Mouse (Mus musculus) CH12.LX (cell line): ENCODE data around the gene Tmem132d. TPM values are rescaled to one million over a fixed set of nuclear protein-coding genes. Genes with fewer than 3 reads are reported as not detected.
"Not testable (repeated sequence)": the region's sequence is repeated elsewhere in the genome, so short reads cannot be mapped to it uniquely, and the experiment has no call there.

Source experiments
- DNase-seq: peaks from one replicate; pipeline ENCODE4 v3.0.0-alpha.2; 2013; ENCODE audit errors: extremely low read depth
- H3K27ac ChIP-seq: 2 replicates; pipeline ENCODE4 v1.5.1; 2012; ENCODE audit warnings: low read depth, mild to moderate bottlenecking, control low read depth, moderate library complexity; ENCODE audit not compliant: insufficient read depth
- H3K27me3 ChIP-seq: replicated peaks from 2 replicates; pipeline ENCODE3; 2012; ENCODE audit warnings: inconsistent platforms
- H3K36me3 ChIP-seq, 2 experiments: replicated peaks in 1 of 2; 2 replicates each; pipeline versions ENCODE3 to v1.6.1; 2012; ENCODE audit warnings: inconsistent platforms in 1 of 2, low read length in 1 of 2, mild to moderate bottlenecking in 1 of 2, mixed read lengths in 1 of 2, moderate library complexity in 1 of 2; ENCODE audit not compliant: control insufficient read depth in 1 of 2, insufficient read depth in 1 of 2
- H3K4me1 ChIP-seq, 2 experiments: 2 replicates each; pipeline ENCODE4 v1.6.1; 2012; ENCODE audit warnings: inconsistent platforms in 1 of 2, moderate library complexity in 1 of 2; ENCODE audit not compliant: insufficient read depth in 2 of 2, control insufficient read depth in 1 of 2
- H3K4me2 ChIP-seq: 2 replicates; pipeline ENCODE4 v1.6.1; 2012; ENCODE audit warnings: low read depth, mild to moderate bottlenecking, control low read depth; ENCODE audit not compliant: poor library complexity, insufficient read depth, severe bottlenecking
- H3K4me3 ChIP-seq, 3 experiments: fragments of 150-350 bp in 1 of 3; sonication (generic) in 1 of 3; replicated peaks in 1 of 3; 2 replicates each; pipeline versions ENCODE3 to v1.5.1; 2011 to 2012; ENCODE audit warnings: low read depth in 2 of 3, low read length in 2 of 3, mild to moderate bottlenecking in 2 of 3, moderate library complexity in 2 of 3, control low read depth in 1 of 3, improper control_type of control experiment in 1 of 3, inconsistent platforms in 1 of 3, mixed read lengths in 1 of 3; ENCODE audit not compliant: poor library complexity in 1 of 3
- H3K79me2 ChIP-seq: replicated peaks from 2 replicates; pipeline ENCODE4 v1.6.1; 2012; ENCODE audit warnings: mild to moderate bottlenecking, moderate library complexity; ENCODE audit not compliant: control insufficient read depth, poor library complexity, insufficient read depth, severe bottlenecking; ENCODE audit errors: extremely low read depth
- H3K9ac ChIP-seq: 2 replicates; pipeline ENCODE4 v1.6.1; 2012; ENCODE audit warnings: low read depth, mild to moderate bottlenecking, control low read depth, moderate library complexity; ENCODE audit not compliant: insufficient read depth
- H3K9me3 ChIP-seq: replicated peaks from 2 replicates; pipeline ENCODE3; 2012; ENCODE audit warnings: low read length, inconsistent platforms, mixed read lengths
- CHD1 ChIP-seq: IDR thresholded peaks from 2 replicates; pipeline ENCODE4 v1.6.1; 2012; ENCODE audit warnings: low read depth, low read length, improper control_type of control experiment, inconsistent platforms
- E2F4 ChIP-seq: IDR thresholded peaks from 2 replicates; pipeline ENCODE4 v1.6.1; 2011; ENCODE audit warnings: low read depth, low read length, improper control_type of control experiment; ENCODE audit not compliant: insufficient replicate concordance
- ELF1 ChIP-seq: IDR thresholded peaks from 2 replicates; pipeline ENCODE4 v1.6.1; 2014; ENCODE audit warnings: low read depth, mild to moderate bottlenecking, inconsistent platforms, low read length, improper control_type of control experiment
- EP300 ChIP-seq: IDR thresholded peaks from 2 replicates; pipeline ENCODE4 v1.6.1; 2011; ENCODE audit warnings: low read length, improper control_type of control experiment
- ETS1 ChIP-seq: conservative IDR thresholded peaks from 2 replicates; pipeline ENCODE4 v1.6.1; 2012; ENCODE audit warnings: low read depth, mild to moderate bottlenecking, inconsistent platforms, low read length, improper control_type of control experiment, moderate library complexity
- GABPA ChIP-seq: IDR thresholded peaks from 2 replicates; pipeline ENCODE4 v1.6.1; 2012; ENCODE audit warnings: low read depth, low read length, improper control_type of control experiment, inconsistent platforms; ENCODE audit not compliant: insufficient replicate concordance
- IRF4 ChIP-seq: IDR thresholded peaks from 2 replicates; pipeline ENCODE4 v1.6.1; 2014; ENCODE audit warnings: low read depth, mild to moderate bottlenecking, inconsistent platforms, low read length, improper control_type of control experiment
- JUN ChIP-seq: IDR thresholded peaks from 2 replicates; pipeline ENCODE4 v1.6.1; 2011; ENCODE audit warnings: low read depth, mild to moderate bottlenecking, low read length, improper control_type of control experiment, moderate library complexity; ENCODE audit not compliant: insufficient read depth
- KAT2A ChIP-seq: IDR thresholded peaks from 2 replicates; pipeline ENCODE4 v1.6.1; 2012; ENCODE audit warnings: low read length, improper control_type of control experiment, inconsistent platforms; ENCODE audit not compliant: insufficient replicate concordance
- MAFK ChIP-seq: IDR thresholded peaks from 2 replicates; pipeline ENCODE4 v1.6.1; 2011; ENCODE audit warnings: low read length, improper control_type of control experiment; ENCODE audit not compliant: insufficient replicate concordance
- MAX ChIP-seq: IDR thresholded peaks from 2 replicates; pipeline ENCODE4 v1.6.1; 2011; ENCODE audit warnings: low read length, improper control_type of control experiment
- MAZ ChIP-seq: IDR thresholded peaks from 2 replicates; pipeline ENCODE4 v1.6.1; 2012; ENCODE audit warnings: low read depth, mild to moderate bottlenecking, inconsistent platforms, low read length, improper control_type of control experiment, moderate library complexity
- MEF2A ChIP-seq: IDR thresholded peaks from 2 replicates; pipeline ENCODE4 v1.6.1; 2014; ENCODE audit warnings: low read depth, mild to moderate bottlenecking, inconsistent platforms, low read length, improper control_type of control experiment, borderline replicate concordance
- MXI1 ChIP-seq: IDR thresholded peaks from 2 replicates; pipeline ENCODE4 v1.6.1; 2011; ENCODE audit warnings: mild to moderate bottlenecking, low read depth, low read length, improper control_type of control experiment
- POLR2A ChIP-seq: IDR thresholded peaks from 2 replicates; pipeline ENCODE4 v1.6.1; 2011; ENCODE audit warnings: low read depth, mild to moderate bottlenecking, improper control_type of control experiment, low read length
- POLR2AphosphoS2 ChIP-seq: IDR thresholded peaks from 2 replicates; pipeline ENCODE4 v1.6.1; 2011; ENCODE audit warnings: low read depth, low read length, improper control_type of control experiment
- RAD21 ChIP-seq: IDR thresholded peaks from 2 replicates; pipeline ENCODE4 v1.6.1; 2011; ENCODE audit warnings: low read depth, mild to moderate bottlenecking, low read length, improper control_type of control experiment, moderate library complexity
- RCOR1 ChIP-seq: conservative IDR thresholded peaks from 2 replicates; pipeline ENCODE4 v1.6.1; 2012; ENCODE audit warnings: low read depth, mild to moderate bottlenecking, inconsistent platforms, low read length, improper control_type of control experiment
- SIN3A ChIP-seq: IDR thresholded peaks from 2 replicates; pipeline ENCODE4 v1.6.1; 2012; ENCODE audit warnings: low read length, improper control_type of control experiment, inconsistent platforms
- TBP ChIP-seq: conservative IDR thresholded peaks from 2 replicates; pipeline ENCODE4 v1.6.1; 2011; ENCODE audit warnings: low read depth, low read length, improper control_type of control experiment
- TCF12 ChIP-seq: IDR thresholded peaks from 2 replicates; pipeline ENCODE4 v1.6.1; 2014; ENCODE audit warnings: low read depth, mild to moderate bottlenecking, inconsistent platforms, low read length, improper control_type of control experiment
- ZC3H11A ChIP-seq: IDR thresholded peaks from 2 replicates; pipeline ENCODE4 v1.6.1; 2012; ENCODE audit warnings: low read depth, mild to moderate bottlenecking, inconsistent platforms, low read length, improper control_type of control experiment
- ZKSCAN1 ChIP-seq: IDR thresholded peaks from 2 replicates; pipeline ENCODE4 v1.6.1; 2012; ENCODE audit warnings: low read depth, inconsistent platforms, low read length, improper control_type of control experiment, borderline replicate concordance
- ZMIZ1 ChIP-seq: IDR thresholded peaks from 2 replicates; pipeline ENCODE4 v1.6.1; 2012; ENCODE audit warnings: low read depth, mild to moderate bottlenecking, inconsistent platforms, low read length, improper control_type of control experiment
- ZNF384 ChIP-seq: IDR thresholded peaks from 2 replicates; pipeline ENCODE4 v1.6.1; 2012; ENCODE audit warnings: low read depth, low read length, improper control_type of control experiment, inconsistent platforms
- dilution Hi-C: fragments of 300-500 bp; cut with MboI; formaldehyde crosslinking; loops from 2 replicates; pipeline ENCODE4 v1.14.3; 2020; ENCODE audit warnings: low sequenced_read_pairs; ENCODE audit not compliant: extremely low pct_unique_long_range_greater_than_20kb, extremely low pct_ligation_motif_present
- in situ Hi-C: fragments of 300-500 bp; cut with MboI; formaldehyde crosslinking; loops from 3 replicates; pipeline ENCODE4 v1.14.3; 2019; ENCODE audit warnings: low sequenced_read_pairs, low pct_ligation_motif_present, low pct_unique_long_range_greater_than_20kb, mixed read lengths
- polyA plus RNA-seq: library from polyadenylated mRNA; unstranded; fragments of >175 nt; gene quantifications from 2 replicates; pipeline ENCODE4 v1.2.1, GENCODE M21; 2012; ENCODE audit warnings: low read depth; ENCODE audit not compliant: insufficient read length
- total RNA-seq, 2 experiments: library from RNA; depleted of rRNA; stranded (reverse); fragments of 300-350 nt in 1 of 2; fragments of >200 nt in 1 of 2; gene quantifications; 2 replicates each; pipeline ENCODE4 v1.2.3; 2012 to 2014

The Tmem132d gene
- total and polyA plus RNA-seq, 3 experiments, result not detected

DNA sequence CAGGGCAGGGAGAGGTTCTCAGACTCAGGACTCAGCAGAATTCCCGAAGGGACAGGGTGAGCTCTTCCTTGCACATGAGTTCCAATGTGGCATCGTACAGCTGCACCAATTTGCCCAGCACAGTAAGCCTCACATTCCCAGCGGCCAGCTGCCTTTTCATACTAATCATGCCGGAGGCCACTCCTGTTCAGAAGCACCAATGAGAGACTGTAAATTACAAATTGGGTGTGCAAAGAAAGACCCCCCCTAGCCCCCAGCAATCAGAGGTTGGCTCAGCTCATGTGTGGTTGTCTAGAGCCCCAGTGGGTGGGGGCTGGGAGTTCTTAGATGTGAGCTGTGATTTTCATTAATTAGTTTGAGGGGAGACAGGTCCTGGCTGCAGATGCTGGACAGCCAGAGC, 677.3 kb downstream of the Tmem132d start:
- no peak overlapping the region for H3K27ac ChIP-seq
- dilution Hi-C loops (no loop called here), in situ Hi-C loops (no loop called here)
- H3K79me2 ChIP-seq, result no peaks in the 10 kb centered on the region
- H3K4me2 ChIP-seq, result no peak overlapping the region
- H3K9ac ChIP-seq, result no peak overlapping the region
- no peaks in the 10 kb centered on the region for H3K27me3 ChIP-seq
- TF ChIP-seq RAD21 (no peak), TCF12 (no peak), POLR2AphosphoS2 (no peak), E2F4 (no peak), SIN3A (no peak), RCOR1 (no peak), ELF1 (no peak), CHD1 (no peak), GABPA (no peak), KAT2A (no peak), TBP (no peak), ZKSCAN1 (no peak)
- no peaks in the 10 kb centered on the region for H3K4me1 ChIP-seq
- peaks cover 90% of the 10 kb centered on the region for H3K9me3 ChIP-seq
- H3K36me3 ChIP-seq, result no peaks in the 10 kb centered on the region
- no peak for DNase-seq
- H3K4me3 ChIP-seq, result no peak overlapping the region

DNA sequence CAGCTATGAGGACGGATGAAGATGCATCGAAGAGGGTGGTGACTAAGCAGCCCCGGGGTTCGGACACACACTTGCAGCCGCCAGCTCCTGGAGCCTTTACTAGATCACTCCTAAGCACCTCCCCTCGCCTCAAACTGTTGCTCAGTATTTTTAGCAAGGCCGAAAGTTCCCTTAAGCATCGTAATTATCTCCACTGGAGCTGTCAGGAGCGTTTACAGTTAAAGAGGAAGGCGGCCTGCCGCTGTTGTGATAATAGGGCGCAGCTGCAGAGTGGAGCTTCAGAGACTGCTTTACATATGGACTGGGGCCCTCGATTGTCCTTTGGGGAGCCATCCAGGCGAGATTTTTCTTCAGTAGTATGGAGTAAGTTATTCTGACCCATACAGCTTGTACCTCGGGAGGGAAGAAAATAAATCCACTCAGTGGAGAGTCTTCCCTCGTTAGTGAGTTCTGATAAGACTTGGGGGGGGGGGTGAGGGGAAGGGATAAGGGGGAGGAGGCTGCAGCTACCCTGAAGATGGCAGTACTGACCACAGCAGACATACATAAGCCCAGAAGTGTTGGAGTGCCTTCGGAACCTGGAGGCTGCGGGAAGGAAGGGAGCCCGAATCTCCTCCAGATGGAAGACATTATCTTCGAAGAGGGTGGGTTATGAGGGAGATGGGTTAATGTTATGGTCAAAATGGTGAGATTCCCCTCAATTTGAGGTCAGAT, 681.5 kb downstream of the Tmem132d start:
- Histone ChIP-seq H3K4me3 (no peak overlapping the region), H3K4me2 (no peak overlapping the region), H3K9ac (no peak overlapping the region), H3K9me3 (peaks cover 65% of the 10 kb centered on the region), H3K79me2 (no peaks in the 10 kb centered on the region), H3K27ac (no peak overlapping the region), H3K36me3 (no peaks in the 10 kb centered on the region), H3K27me3 (no peaks in the 10 kb centered on the region), H3K4me1 (no peaks in the 10 kb centered on the region)
- in situ Hi-C loops, result no loop called here
- TF ChIP-seq MAFK, result no peak
- TF ChIP-seq ZMIZ1, result no peak
- TF ChIP-seq EP300, result no peak
- no peak for TF ChIP-seq ETS1
- TF ChIP-seq MEF2A, result no peak
- no peak for TF ChIP-seq RCOR1
- TF ChIP-seq ZC3H11A, result no peak
- no peak for TF ChIP-seq POLR2AphosphoS2
- TF ChIP-seq IRF4, result no peak
- TF ChIP-seq SIN3A, result no peak
- no peak for TF ChIP-seq RAD21
- no peak for TF ChIP-seq TCF12
- TF ChIP-seq MAZ, result no peak
- TF ChIP-seq ZNF384, result no peak
- no peak for TF ChIP-seq KAT2A
- no peak for TF ChIP-seq JUN
- TF ChIP-seq POLR2A, result no peak
- no peak for TF ChIP-seq MAX
- TF ChIP-seq ZKSCAN1, result no peak
- TF ChIP-seq MXI1, result no peak
- DNase-seq, result no peak
- dilution Hi-C loops, result no loop called here

DNA sequence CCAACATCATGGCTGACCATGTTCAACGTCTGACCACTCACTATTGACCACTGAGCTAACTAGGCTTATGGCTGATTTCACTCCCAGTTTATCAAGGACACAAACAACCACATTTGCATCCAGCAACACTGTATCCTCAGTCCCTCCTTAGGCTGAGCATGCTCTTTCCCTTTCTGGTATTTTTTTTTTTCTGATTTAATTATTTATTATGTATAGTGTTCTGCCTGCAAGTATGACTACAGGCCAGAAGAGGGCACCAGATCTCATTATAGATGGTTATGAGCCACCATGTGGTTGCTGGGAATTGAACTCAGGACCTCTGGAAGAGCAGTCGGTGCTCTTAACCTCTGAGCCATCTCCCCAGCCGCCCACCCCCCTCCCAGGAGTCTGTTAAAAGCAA, 683.3 kb downstream of the Tmem132d start:
- H3K36me3 ChIP-seq, H3K4me1 ChIP-seq, H3K9ac ChIP-seq, H3K27ac ChIP-seq, H3K4me2 ChIP-seq, DNase-seq, dilution Hi-C loops, in situ Hi-C loops, H3K4me3 ChIP-seq, H3K27me3 ChIP-seq, H3K79me2 ChIP-seq: not testable (repeated sequence)
- peaks cover 48% of the 10 kb centered on the region for H3K9me3 ChIP-seq
